Mouse (Mus musculus) heart, embryonic 13.5 days (tissue): ENCODE measurements around the gene Hlcs. TPM values are rescaled to one million over a fixed set of nuclear protein-coding genes. Genes with fewer than 3 reads are reported as not detected.

Source experiments
- ATAC-seq: fragments of 200-750 bp; cut with Nextera tagmentation; 2 replicates; pipeline ENCODE4 v1.8.0; 2017; ENCODE audit warnings: moderate TSS enrichment; ENCODE audit not compliant: insufficient number of reproducible peaks, low FRiP score, low TSS enrichment; ENCODE audit errors: extremely low read depth
- H3K27ac ChIP-seq: fragments of 300-500 bp; sonication (generic); replicated peaks from 2 replicates; pipeline ENCODE4 v1.5.1; 2015; ENCODE audit warnings: moderate library complexity, mild to moderate bottlenecking, inconsistent platforms
- H3K27me3 ChIP-seq: fragments of 300-500 bp; sonication (generic); replicated peaks from 2 replicates; pipeline ENCODE4 v1.6.1; 2015; ENCODE audit warnings: mild to moderate bottlenecking, inconsistent platforms
- H3K36me3 ChIP-seq: fragments of 300-500 bp; sonication (generic); 2 replicates; pipeline ENCODE4 v1.6.1; 2015; ENCODE audit warnings: mild to moderate bottlenecking, inconsistent platforms
- H3K4me1 ChIP-seq: fragments of 300-500 bp; sonication (generic); 2 replicates; pipeline ENCODE4 v1.6.1; 2015; ENCODE audit warnings: inconsistent platforms
- H3K4me2 ChIP-seq: fragments of 300-500 bp; sonication (generic); 2 replicates; pipeline ENCODE4 v1.6.1; 2015; ENCODE audit warnings: inconsistent platforms, mild to moderate bottlenecking, moderate library complexity
- H3K4me3 ChIP-seq: fragments of 300-500 bp; sonication (generic); 2 replicates; pipeline ENCODE4 v1.5.1; 2015; ENCODE audit warnings: moderate library complexity, mild to moderate bottlenecking, inconsistent platforms
- H3K9ac ChIP-seq: fragments of 300-500 bp; sonication (generic); 2 replicates; pipeline ENCODE4 v1.6.1; 2015; ENCODE audit warnings: inconsistent platforms, mild to moderate bottlenecking, moderate library complexity
- H3K9me3 ChIP-seq: fragments of 300-500 bp; sonication (generic); 2 replicates; pipeline ENCODE4 v1.6.1; 2016; ENCODE audit warnings: inconsistent platforms
- WGBS: fragments of 180-500 bp; shearing (Covaris S2); methylation state at CpG from one replicate; pipeline ENCODE4 v1.1.7; 2015; ENCODE audit warnings: mixed read lengths; 5-methylcytosine and 5-hydroxymethylcytosine counted together
- polyA plus RNA-seq: library from polyadenylated mRNA; unstranded; fragments of >200 nt; fragmentation: Nextera tagmentation; extraction: Ambion mirVana; gene quantifications from 2 replicates; pipeline ENCODE4 v1.2.1, GENCODE M21; 2015

Hlcs gene
- polyA plus RNA-seq, 1 experiment from 2014 or later, result 7.6 TPM

DNA sequence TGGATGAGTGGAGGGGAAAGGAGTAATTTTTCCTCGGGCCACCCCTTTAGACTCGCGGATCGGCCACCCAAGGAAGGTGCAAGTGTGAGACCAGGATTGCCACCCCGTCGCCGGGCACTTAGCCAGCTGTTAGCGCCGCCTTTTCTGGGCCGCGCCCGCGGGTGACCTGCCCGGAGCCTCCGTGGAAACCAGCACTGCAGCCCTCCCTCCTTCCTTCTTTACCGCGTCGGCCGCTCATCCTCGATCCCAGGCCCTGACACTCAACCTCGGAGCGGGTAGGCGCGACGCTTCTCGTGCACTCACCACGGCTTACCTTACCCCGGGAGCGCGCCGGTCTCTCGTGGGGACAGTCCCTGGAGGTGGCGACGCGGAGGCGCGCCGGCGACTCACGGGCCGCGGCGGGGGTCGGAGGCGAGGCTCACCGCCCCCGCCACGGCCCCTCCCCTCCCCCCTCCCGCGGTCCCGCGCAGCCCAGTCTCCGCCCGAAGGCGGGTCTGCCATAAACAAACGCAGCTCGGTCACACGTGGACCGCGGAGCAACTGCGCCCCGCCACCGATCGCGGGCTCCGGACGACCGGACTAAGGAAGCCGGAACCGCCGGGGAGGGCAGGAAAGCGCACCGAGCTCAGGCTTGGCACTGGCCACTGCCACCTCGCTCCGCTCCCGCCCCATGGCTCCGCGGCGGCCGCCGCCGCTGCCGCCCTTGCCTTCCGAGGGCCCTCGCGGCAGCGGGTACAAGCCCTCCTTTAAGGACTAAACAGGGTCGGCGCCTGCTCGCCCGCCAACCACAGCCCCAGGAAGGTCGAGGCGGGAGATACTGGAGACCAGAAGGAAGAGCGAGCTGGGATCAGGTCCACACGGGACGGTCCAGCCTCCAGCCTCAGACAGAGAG is 228.4 kb downstream of the Hlcs start, which contains the start of gene Sim2:
TSS of gene Sim2 (plus strand) at position 221 of the 892 bp plus-strand sequence.
- no peak for ATAC-seq
- Histone ChIP-seq H3K9me3 (no peaks in the 10 kb centered on the region), H3K27ac (no peak within 1 kb of the TSS), H3K4me3 (peak within 1 kb of the TSS; percentile 53), H3K36me3 (no peaks in the 10 kb centered on the region), H3K4me1 (peaks cover 31% of the 10 kb centered on the region), H3K9ac (peak within 1 kb of the TSS; percentile 40; the same call in 1 of the 2 replicates), H3K27me3 (peaks cover 98% of the 10 kb centered on the region), H3K4me2 (peak within 1 kb of the TSS; percentile 75)
- under 1% methylated on average over 93 of the region's 96 CpGs for WGBS

DNA sequence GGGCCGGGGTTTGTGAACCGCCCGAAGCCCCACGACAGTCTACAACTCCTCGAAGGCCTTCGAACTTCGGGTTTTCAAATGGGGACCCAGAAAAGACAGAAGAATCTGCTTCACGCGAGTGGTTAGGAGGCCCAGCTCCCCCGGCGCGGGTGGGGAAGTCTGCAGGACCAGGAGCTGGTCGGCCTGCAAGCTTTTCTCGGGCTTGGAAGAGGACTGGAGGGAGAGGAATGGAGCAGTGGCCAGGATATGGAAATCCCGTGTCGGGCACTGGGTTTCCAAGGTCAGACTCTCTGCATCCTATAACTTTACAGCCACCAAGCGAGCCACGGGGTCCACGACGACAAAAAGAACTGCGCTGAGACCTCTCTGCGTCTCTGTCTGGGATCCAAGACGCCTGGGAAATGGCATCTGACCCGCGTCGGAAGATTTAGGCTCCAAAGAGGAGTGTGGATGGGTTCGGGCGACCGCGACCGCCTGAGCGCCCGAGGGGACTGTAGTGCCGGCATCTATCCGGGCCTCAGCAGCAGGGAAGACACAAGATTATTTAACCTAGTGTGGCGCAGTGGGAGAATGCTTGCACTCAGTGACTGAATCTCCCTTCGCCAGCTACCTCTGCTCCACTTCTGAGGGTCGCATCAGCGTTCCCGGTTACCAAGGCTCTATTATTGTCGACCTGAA is 229.4 kb downstream of the Hlcs start:
- Histone ChIP-seq H3K4me2 (peak overlapping the region; percentile 75), H3K27me3 (peaks cover 98% of the 10 kb centered on the region), H3K4me3 (peak overlapping the region; percentile 53; the same call in 1 of the 2 replicates), H3K4me1 (peaks cover 37% of the 10 kb centered on the region), H3K27ac (no peak overlapping the region), H3K9ac (no peak overlapping the region), H3K9me3 (no peaks in the 10 kb centered on the region), H3K36me3 (no peaks in the 10 kb centered on the region)
- under 1% methylated on average over 41 of the region's 41 CpGs for WGBS
- ATAC-seq, result no peak

DNA sequence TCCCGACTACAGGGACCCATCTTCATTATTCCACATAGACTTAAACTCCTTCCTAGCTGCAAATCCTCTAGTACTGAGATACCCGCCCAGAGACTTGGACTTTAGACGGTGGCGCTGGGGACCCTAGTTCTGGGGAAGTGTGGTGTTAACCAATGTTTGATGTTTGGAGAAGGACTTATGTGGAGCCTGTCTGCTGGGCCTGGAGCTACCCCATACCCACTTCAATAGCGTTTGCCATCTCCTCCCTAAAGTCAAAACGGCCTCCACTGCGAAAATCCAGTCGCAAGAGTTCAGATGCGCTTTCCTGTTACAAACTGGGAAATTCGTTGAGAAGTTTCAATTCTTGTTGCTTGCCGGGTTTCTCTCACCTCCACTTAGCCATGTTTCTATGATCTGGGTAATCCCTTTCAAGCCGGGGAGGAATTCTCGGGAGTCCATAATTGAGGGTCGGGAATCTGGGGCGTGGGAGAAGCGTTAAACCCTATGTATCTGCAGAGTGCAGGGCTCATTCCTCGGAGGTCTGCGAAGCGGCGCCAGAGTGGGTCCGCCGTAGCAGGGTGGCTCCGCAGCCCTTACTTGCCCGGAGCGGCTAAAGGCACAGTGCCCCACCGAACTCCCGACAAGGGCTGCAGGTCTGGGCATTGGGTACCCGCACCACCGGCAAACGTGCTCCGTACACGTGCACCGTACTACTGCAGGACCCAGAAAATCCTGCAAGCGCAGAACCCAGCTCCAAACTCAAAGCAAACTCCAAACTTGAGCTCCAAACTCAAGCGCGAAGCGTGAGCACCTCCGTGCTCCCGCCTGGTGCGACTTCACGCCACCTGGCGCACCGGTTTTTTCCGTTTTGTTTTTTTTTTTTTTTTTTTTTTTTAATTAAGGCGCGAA is 230.2 kb downstream of the Hlcs start:
- Histone ChIP-seq H3K9me3 (no peaks in the 10 kb centered on the region), H3K27ac (no peak overlapping the region), H3K9ac (no peak overlapping the region), H3K4me2 (no peak overlapping the region), H3K4me3 (no peak overlapping the region), H3K27me3 (peaks cover 98% of the 10 kb centered on the region), H3K36me3 (no peaks in the 10 kb centered on the region), H3K4me1 (peaks cover 38% of the 10 kb centered on the region)
- 2% methylated on average over 46 of the region's 46 CpGs for WGBS
- no peak for ATAC-seq

DNA sequence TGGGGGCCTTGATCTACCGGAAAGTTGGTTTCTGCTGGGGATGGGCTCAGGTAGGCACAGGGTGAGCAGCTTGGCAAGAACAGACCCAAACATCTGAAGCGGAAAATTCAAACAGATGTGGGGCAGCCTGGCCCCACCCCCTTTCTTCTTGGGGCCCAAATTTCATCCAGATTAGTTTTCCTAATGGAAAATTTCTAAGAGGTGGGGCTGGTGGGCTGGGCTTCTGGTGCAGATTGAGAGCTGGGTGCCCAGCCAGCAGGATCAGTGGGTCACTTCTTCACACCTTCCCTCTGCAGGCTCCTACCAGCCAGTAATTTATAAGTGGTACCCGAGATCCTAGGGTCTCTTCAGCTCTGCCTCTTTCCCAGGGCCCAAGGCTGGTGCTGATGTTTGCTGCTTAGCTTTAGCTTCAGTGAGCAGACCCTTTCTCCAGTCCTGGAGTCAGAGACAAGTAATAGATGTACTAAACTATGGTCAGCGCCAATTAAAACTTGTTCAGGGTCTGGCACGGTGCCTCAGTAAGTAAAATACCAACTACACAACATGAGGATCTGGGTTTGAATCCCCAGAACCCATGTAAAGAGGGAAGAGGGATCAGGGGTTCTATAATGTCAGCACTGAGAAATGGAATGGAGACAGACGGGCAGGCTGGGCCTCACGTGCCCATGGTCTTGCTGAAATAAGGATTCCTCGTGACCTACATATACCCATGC is 231.2 kb downstream of the Hlcs start:
- no peaks in the 10 kb centered on the region for H3K9me3 ChIP-seq
- WGBS, result 11% methylated on average over 8 of the region's 8 CpGs
- H3K27ac ChIP-seq, result no peak overlapping the region
- H3K27me3 ChIP-seq, result peaks cover 98% of the 10 kb centered on the region
- no peak overlapping the region for H3K9ac ChIP-seq
- H3K36me3 ChIP-seq, result no peaks in the 10 kb centered on the region
- H3K4me2 ChIP-seq, result no peak overlapping the region
- ATAC-seq, result no peak
- peaks cover 32% of the 10 kb centered on the region for H3K4me1 ChIP-seq
- H3K4me3 ChIP-seq, result no peak overlapping the region

DNA sequence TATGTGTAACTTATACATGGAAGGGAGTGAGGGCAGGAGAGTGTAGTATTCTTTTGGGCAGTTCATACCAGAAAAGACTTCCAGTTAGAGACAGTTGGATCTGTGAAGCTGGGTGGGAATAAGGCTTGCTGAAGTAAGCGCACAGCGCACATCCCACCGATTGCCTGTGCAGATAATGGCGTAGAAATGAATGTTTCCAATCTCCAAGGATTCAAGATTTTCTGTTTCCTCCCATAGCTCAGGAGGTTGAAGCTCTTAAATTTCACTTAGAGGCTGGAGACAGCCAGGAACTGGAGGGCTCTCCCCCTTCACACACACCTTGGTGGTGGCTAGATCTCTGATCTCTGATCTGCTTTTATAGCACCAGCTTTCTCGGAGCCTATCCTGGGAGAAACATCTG is 231.8 kb downstream of the Hlcs start:
- Histone ChIP-seq H3K4me3 (no peak overlapping the region), H3K9me3 (no peaks in the 10 kb centered on the region), H3K9ac (no peak overlapping the region), H3K4me1 (peaks cover 28% of the 10 kb centered on the region), H3K27me3 (peaks cover 98% of the 10 kb centered on the region), H3K36me3 (no peaks in the 10 kb centered on the region), H3K4me2 (no peak overlapping the region), H3K27ac (no peak overlapping the region)
- no peak for ATAC-seq
- 14% methylated on average over 5 of the region's 5 CpGs for WGBS

DNA sequence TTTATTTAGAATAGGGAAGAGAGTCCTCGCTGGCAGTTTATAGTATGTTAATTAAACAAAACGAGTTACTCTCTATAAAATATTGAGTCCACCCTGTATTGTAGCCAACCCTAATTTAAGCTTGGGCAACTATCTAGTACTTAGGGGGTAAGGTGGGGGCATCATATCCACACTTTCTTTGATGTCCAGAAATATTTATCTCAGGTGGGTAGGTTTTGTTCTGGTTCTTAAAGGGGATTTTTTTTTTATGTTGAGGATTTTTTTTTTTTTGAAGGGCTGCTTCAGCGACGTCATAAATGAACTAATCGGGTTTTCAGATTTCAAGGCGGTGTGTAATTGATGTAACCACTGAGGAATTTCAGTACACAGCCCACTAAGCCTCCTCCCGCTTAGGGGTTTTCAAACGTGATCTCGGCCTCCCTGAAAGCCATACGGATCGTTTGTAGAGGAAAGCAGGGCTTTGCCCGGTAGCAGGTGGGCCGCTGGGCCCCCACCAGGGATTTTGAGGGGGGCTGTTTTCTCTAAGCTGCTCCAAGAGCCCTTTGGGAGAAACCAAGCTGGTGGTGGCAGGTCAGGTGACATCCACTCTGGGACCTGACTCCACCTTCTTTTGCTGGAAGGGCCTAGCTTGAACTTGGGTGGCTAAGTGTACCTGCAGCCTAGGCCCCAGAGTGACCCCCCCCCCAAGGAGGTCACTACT is 233.4 kb downstream of the Hlcs start:
- H3K4me2 ChIP-seq, result no peak overlapping the region
- H3K9me3 ChIP-seq, result no peaks in the 10 kb centered on the region
- H3K27me3 ChIP-seq, result peaks cover 99% of the 10 kb centered on the region
- H3K9ac ChIP-seq, result no peak overlapping the region
- no peak overlapping the region for H3K4me3 ChIP-seq
- no peak for ATAC-seq
- no peaks in the 10 kb centered on the region for H3K36me3 ChIP-seq
- 4% methylated on average over 13 of the region's 13 CpGs for WGBS
- no peak overlapping the region for H3K27ac ChIP-seq
- H3K4me1 ChIP-seq, result peaks cover 22% of the 10 kb centered on the region

DNA sequence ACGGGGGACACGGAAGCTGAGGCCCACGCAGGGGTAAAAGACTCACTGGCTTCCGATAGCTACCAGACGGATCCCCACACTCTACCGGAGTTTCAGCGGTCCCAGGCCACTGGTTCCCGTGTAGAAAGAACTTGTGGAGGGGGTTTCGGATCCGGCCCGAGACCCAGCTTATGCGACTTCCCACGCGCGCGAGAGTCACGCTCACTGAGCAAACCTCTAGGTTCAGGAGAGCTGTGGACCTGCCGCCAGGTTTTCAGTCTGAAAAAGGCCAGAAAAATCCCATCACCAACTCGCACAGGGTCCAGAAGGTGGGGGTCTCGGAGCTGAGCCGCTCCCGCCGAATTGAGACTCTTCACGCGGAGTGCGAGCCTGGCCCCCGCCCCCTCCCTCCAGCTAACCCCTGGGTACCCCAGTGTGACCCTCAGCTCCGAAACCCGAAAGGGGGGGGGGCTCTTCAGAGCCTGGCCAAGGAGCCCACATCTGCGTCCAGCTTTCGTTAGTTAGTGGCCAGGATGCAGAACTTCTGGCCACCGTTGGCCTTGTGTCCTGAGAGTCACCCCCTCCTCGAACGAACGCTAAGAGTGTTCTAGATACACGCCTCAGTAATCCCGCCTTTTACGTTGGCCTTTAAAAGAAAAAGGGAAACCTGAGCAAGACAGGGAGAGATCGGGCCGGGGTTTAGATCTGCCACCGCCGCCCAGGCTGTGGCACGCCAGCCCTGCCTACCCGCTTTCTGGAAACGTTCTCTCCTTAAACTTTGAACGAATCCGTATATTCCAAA is 234.1 kb downstream of the Hlcs start:
- Histone ChIP-seq H3K27me3 (peaks cover 95% of the 10 kb centered on the region), H3K9me3 (no peaks in the 10 kb centered on the region), H3K4me3 (0 out of 2 replicates have a peak overlapping the region, but pooled peaks have one; percentile 3), H3K9ac (no peak overlapping the region), H3K27ac (no peak overlapping the region), H3K4me2 (peak overlapping the region; percentile 16; the same call in 1 of the 2 replicates), H3K36me3 (no peaks in the 10 kb centered on the region), H3K4me1 (peaks cover 14% of the 10 kb centered on the region)
- WGBS, result 1% methylated on average over 47 of the region's 47 CpGs
- ATAC-seq, result no peak
